Mouse (Mus musculus): ENCODE data around the gene Arrdc3. TPM values are rescaled to one million over a fixed set of nuclear protein-coding genes. Genes with fewer than 3 reads are reported as not detected.
A peak's percentile ranks its signal among the peaks of the same experiment; 100 is the strongest.
"Not testable (repeated sequence)": the region's sequence is repeated elsewhere in the genome, so short reads cannot be mapped to it uniquely, and the experiment has no call there.

Arrdc3 gene
- polyA plus RNA-seq, 1 experiment: 76.3 TPM

GRCm38 (mm10) chr13:80883649-80884376 lies 629 bp downstream of the Arrdc3 start:
- H3K27me3 ChIP-seq (ENCODE audit: control insufficient read depth, insufficient read depth, low read length): no peaks in the 10 kb centered on the region
- H3K4me1 ChIP-seq (ENCODE audit: control insufficient read depth, insufficient read depth, low read length): peaks cover 6% of the 10 kb centered on the region
- H3K27ac ChIP-seq (ENCODE audit: control insufficient read depth, insufficient read depth, low read depth, low read length): peak overlapping the region; percentile 64
- TF ChIP-seq POLR2A (IDR thresholded peaks at IDR 0.05; ENCODE audit: control insufficient read depth, low read depth, low read length) (no peak), CTCF (IDR thresholded peaks at IDR 0.05; ENCODE audit: control insufficient read depth, insufficient read depth, insufficient replicate concordance, low read depth, low read length) (no peak)
- no peaks in the 10 kb centered on the region for H3K36me3 ChIP-seq (ENCODE audit: control insufficient read depth, insufficient read depth, low read length)
- peak overlapping the region; percentile 81 for H3K4me3 ChIP-seq (ENCODE audit: control insufficient read depth, low read depth, low read length)

DNA sequence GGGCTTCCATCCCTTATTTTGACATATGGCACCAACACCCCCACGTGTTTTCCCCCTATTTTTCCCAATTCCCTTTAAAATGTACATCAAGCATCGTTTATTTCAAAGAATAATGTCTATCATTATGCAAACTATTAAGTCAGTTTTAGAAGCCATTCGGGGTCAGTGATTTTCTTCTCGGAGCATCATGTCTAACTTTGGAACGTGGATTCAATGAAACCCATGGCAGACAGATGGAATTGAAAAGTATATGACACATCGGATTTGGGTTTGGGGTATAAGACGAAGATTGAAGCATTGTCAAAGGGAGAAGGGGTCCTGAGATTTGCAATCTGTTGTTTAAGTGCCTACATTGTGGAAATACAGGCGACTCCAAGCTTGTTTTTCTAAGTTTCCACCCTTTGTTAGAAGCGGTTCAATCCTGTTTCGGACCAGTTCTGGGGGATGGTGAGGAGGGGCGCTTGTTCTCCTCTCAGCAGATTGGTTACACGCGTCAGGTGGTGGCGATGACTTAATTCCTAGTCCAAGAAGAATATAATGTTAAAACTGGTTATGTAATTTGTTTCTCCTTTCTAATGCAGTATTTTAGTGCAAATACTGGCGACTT lies 1.3 kb downstream of the Arrdc3 start:
- no peaks in the 10 kb centered on the region for H3K27me3 ChIP-seq (ENCODE audit: control insufficient read depth, insufficient read depth, low read length)
- H3K4me3 ChIP-seq (ENCODE audit: control insufficient read depth, low read depth, low read length): peak overlapping the region; percentile 79
- H3K36me3 ChIP-seq (ENCODE audit: control insufficient read depth, insufficient read depth, low read length): no peaks in the 10 kb centered on the region
- H3K4me1 ChIP-seq (ENCODE audit: control insufficient read depth, insufficient read depth, low read length): peaks cover 6% of the 10 kb centered on the region
- peak overlapping the region; percentile 88 for H3K27ac ChIP-seq (ENCODE audit: control insufficient read depth, insufficient read depth, low read depth, low read length)
- TF ChIP-seq CTCF (IDR thresholded peaks at IDR 0.05; ENCODE audit: control insufficient read depth, insufficient read depth, insufficient replicate concordance, low read depth, low read length) (no peak), POLR2A (IDR thresholded peaks at IDR 0.05; ENCODE audit: control insufficient read depth, low read depth, low read length) (no peak)

- Histone ChIP-seq H3K4me1 (ENCODE audit: control insufficient read depth, insufficient read depth, low read length) (peaks cover 6% of the 10 kb centered on the region), H3K36me3 (ENCODE audit: control insufficient read depth, insufficient read depth, low read length) (no peaks in the 10 kb centered on the region), H3K27ac (ENCODE audit: control insufficient read depth, insufficient read depth, low read depth, low read length) (peak overlapping the region; percentile 99), H3K27me3 (ENCODE audit: control insufficient read depth, insufficient read depth, low read length) (no peaks in the 10 kb centered on the region), H3K4me3 (ENCODE audit: control insufficient read depth, low read depth, low read length) (peak overlapping the region; percentile 95)
- TF ChIP-seq POLR2A (IDR thresholded peaks at IDR 0.05; ENCODE audit: control insufficient read depth, low read depth, low read length) (peak; percentile 79), CTCF (IDR thresholded peaks at IDR 0.05; ENCODE audit: control insufficient read depth, insufficient read depth, insufficient replicate concordance, low read depth, low read length) (no peak)
Observed at GRCm38 (mm10) chr13:80885103-80885833, 2.1 kb downstream of the Arrdc3 start.

DNA sequence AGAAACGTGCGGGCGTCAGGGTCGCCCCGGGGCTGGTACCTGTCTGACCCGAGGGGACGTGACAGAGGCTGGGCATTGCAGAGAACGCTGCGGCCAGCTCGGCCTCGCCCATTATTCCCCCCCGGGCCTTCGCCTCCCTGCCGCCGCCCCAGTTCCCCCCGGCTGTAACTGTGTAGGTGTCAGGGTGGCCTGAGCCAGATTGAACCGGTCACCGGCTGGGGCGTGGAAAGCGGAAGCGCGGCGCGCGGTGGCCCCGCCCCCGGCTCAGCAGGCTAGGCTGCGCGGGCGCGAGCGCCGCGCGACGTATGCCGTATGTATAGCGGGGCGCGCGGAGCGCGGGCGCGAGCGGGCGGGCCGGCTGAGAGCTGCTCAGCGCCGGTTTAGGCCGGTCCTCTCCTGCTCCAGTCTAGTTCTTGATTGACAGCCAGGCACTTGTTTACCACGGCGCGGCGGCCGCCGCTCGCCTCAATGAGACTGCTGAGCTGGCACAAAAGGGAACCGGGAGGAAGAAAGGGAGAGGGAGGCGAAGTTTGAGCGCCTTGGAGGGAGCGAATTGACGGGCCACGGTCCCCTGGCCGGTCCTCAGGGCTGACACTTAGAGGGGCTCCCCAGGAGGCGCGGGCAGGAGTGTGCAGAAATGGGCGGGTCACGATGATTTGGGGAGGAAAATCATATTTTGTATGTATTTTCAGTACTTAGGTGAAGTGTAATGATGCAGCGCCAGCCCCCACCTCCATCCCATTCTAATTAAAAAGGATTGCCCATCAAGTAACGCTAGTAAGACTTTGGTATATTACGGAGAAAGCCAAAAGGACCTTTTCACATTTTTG lies 2.9 kb downstream of the Arrdc3 start:
- H3K27ac ChIP-seq (ENCODE audit: control insufficient read depth, insufficient read depth, low read depth, low read length): peak overlapping the region; percentile 99
- H3K4me3 ChIP-seq (ENCODE audit: control insufficient read depth, low read depth, low read length): peak overlapping the region; percentile 95
- no peaks in the 10 kb centered on the region for H3K27me3 ChIP-seq (ENCODE audit: control insufficient read depth, insufficient read depth, low read length)
- H3K4me1 ChIP-seq (ENCODE audit: control insufficient read depth, insufficient read depth, low read length): peaks cover 6% of the 10 kb centered on the region
- peak; percentile 40; the same call in 1 of the 2 replicates for TF ChIP-seq POLR2A (IDR thresholded peaks at IDR 0.05; ENCODE audit: control insufficient read depth, low read depth, low read length)
- no peak for TF ChIP-seq CTCF (IDR thresholded peaks at IDR 0.05; ENCODE audit: control insufficient read depth, insufficient read depth, insufficient replicate concordance, low read depth, low read length)
- H3K36me3 ChIP-seq (ENCODE audit: control insufficient read depth, insufficient read depth, low read length): no peaks in the 10 kb centered on the region; the same call in 1 of the 2 replicates

DNA sequence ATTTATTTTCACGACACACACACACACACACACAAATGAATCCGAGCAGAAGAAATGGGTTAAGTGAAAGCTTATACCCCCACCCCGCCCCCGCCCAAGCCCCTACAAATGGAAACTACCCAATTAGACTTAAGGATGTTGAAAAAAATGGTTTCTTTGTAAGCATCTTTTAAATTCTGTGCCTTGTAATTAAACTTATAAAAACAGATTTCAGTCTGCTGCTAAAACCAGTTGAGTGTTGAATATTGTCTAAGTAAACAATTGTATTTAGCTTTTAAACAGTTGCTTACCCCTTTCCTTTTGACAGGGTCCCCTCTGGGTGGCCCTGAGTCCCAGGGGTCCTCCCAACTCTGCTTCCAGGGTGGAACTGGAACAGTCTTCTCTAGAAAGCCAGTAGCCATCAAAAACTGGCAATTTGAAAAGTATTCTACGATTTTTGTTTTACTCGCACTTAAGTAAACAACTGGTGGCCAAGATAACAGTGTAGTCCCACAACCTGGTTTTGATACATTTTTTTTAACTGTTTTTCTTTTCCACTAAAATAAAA lies 3.6 kb downstream of the Arrdc3 start:
- Histone ChIP-seq H3K36me3 (ENCODE audit: control insufficient read depth, insufficient read depth, low read length) (no peaks in the 10 kb centered on the region; the same call in 1 of the 2 replicates), H3K27me3 (ENCODE audit: control insufficient read depth, insufficient read depth, low read length) (no peaks in the 10 kb centered on the region), H3K4me3 (ENCODE audit: control insufficient read depth, low read depth, low read length) (peak overlapping the region; percentile 95), H3K27ac (ENCODE audit: control insufficient read depth, insufficient read depth, low read depth, low read length) (peak overlapping the region; percentile 99), H3K4me1 (ENCODE audit: control insufficient read depth, insufficient read depth, low read length) (peaks cover 6% of the 10 kb centered on the region)
- no peak for TF ChIP-seq CTCF (IDR thresholded peaks at IDR 0.05; ENCODE audit: control insufficient read depth, insufficient read depth, insufficient replicate concordance, low read depth, low read length)

DNA sequence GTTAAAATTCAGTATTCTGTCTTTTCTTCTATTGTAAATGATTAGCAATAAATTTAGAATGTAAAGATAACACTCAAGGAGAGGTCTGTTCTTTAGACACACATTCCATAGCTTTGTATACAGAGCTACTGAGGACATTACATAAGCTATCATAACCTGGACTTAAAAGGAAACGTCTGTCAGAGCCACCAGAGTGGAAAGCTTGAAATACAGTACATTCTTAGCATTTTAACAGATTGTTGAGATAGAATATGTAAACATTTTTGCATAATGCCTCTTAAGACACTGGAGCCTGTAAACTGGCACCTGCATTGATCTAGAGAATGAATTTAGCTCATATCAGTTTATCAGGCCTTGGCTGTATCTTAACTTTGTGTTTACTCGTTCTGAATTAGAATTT lies 4.7 kb downstream of the Arrdc3 start:
- TF ChIP-seq POLR2A (IDR thresholded peaks at IDR 0.05; ENCODE audit: control insufficient read depth, low read depth, low read length): no peak
- TF ChIP-seq CTCF (IDR thresholded peaks at IDR 0.05; ENCODE audit: control insufficient read depth, insufficient read depth, insufficient replicate concordance, low read depth, low read length): no peak
- no peak overlapping the region for H3K4me3 ChIP-seq (ENCODE audit: control insufficient read depth, low read depth, low read length)
- H3K27ac ChIP-seq (ENCODE audit: control insufficient read depth, insufficient read depth, low read depth, low read length): no peak overlapping the region
- H3K27me3 ChIP-seq (ENCODE audit: control insufficient read depth, insufficient read depth, low read length): no peaks in the 10 kb centered on the region
- H3K4me1 ChIP-seq (ENCODE audit: control insufficient read depth, insufficient read depth, low read length): peaks cover 6% of the 10 kb centered on the region
- no peaks in the 10 kb centered on the region; the same call in 1 of the 2 replicates for H3K36me3 ChIP-seq (ENCODE audit: control insufficient read depth, insufficient read depth, low read length)

DNA sequence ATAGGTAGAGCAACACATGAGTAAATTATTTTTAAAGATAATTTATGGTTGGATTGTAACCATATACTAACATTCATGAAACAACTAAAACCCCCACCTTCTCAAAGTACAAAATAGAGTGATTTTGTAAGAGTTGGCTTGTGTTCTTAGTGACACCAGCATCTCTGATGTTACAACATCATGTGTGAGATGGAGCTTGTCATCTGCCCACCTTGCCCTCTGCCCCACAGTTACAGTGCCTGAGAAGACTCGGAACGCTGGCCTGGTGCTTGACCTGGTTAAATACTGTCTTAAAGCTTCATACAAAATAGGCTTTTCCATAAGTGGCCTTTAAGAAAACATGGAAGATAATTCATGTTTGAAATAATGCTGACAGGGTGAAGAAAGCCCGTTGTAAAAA lies 11.7 kb downstream of the Arrdc3 start:
- not testable (repeated sequence) for H3K27me3 ChIP-seq (ENCODE audit: control insufficient read depth, insufficient read depth, low read length); H3K4me3 ChIP-seq (ENCODE audit: control insufficient read depth, low read depth, low read length); H3K27ac ChIP-seq (ENCODE audit: control insufficient read depth, insufficient read depth, low read depth, low read length); H3K4me1 ChIP-seq (ENCODE audit: control insufficient read depth, insufficient read depth, low read length); H3K36me3 ChIP-seq (ENCODE audit: control insufficient read depth, insufficient read depth, low read length)

Measured in testis, adult 2 months (tissue).